Mouse (Mus musculus) ES-E14 (cell line): Measurements from ENCODE around the gene BC003965. TPM values are rescaled to one million over a fixed set of nuclear protein-coding genes. Genes with fewer than 3 reads are reported as not detected.
A peak's percentile ranks its signal among the peaks of the same experiment; 100 is the strongest.

Source experiments
- DNase-seq: peaks from one replicate; pipeline ENCODE4 v3.0.0-alpha.2; 2013; ENCODE audit warnings: low read depth, low spot score
- H3K27ac ChIP-seq: 2 replicates; pipeline ENCODE4 v1.5.1; 2012; ENCODE audit warnings: low read depth, mild to moderate bottlenecking, low read length, moderate library complexity, mixed read lengths; ENCODE audit not compliant: poor library complexity, insufficient read depth, severe bottlenecking
- H3K36me3 ChIP-seq: 2 replicates; pipeline ENCODE4 v1.6.1; 2012; ENCODE audit warnings: mild to moderate bottlenecking, low read length, moderate library complexity, mixed read lengths; ENCODE audit not compliant: control insufficient read depth, poor library complexity, insufficient read depth, severe bottlenecking
- H3K4me1 ChIP-seq, 2 experiments: fragments of 150-350 bp in 1 of 2; sonication (generic) in 1 of 2; 2 replicates each; pipeline ENCODE4 v1.6.1; 2012; ENCODE audit warnings: low read length in 2 of 2, mild to moderate bottlenecking in 1 of 2, mixed read lengths in 1 of 2; ENCODE audit not compliant: control insufficient read depth in 2 of 2, insufficient read depth in 2 of 2, poor library complexity in 1 of 2
- H3K4me3 ChIP-seq, 2 experiments: fragments of 150-350 bp in 1 of 2; sonication (generic) in 1 of 2; 2 replicates each; pipeline ENCODE4 v1.5.1; 2012; ENCODE audit warnings: low read length in 2 of 2, low read depth in 1 of 2, mild to moderate bottlenecking in 1 of 2, mixed read lengths in 1 of 2; ENCODE audit not compliant: insufficient read depth in 1 of 2, poor library complexity in 1 of 2, severe bottlenecking in 1 of 2
- H3K9ac ChIP-seq: 2 replicates; pipeline ENCODE4 v1.6.1; 2012; ENCODE audit warnings: low read depth, mild to moderate bottlenecking, low read length, mixed read lengths; ENCODE audit not compliant: poor library complexity, insufficient read depth, severe bottlenecking
- H3K9me3 ChIP-seq: fragments of 150-350 bp; sonication (generic); 2 replicates; pipeline ENCODE4 v1.6.1; 2012; ENCODE audit warnings: low read depth, mild to moderate bottlenecking, low read length; ENCODE audit not compliant: control insufficient read depth, insufficient read depth
- CHD2 ChIP-seq: IDR thresholded peaks from 2 replicates; pipeline ENCODE4 v1.6.1; 2014; ENCODE audit warnings: mild to moderate bottlenecking, low read depth, low read length, inconsistent platforms
- HCFC1 ChIP-seq: IDR thresholded peaks from 2 replicates; pipeline ENCODE4 v1.6.1; 2012; ENCODE audit warnings: low read length, inconsistent platforms, borderline replicate concordance; ENCODE audit not compliant: insufficient read depth
- MAFK ChIP-seq: IDR thresholded peaks from 2 replicates; pipeline ENCODE4 v1.6.1; 2014; ENCODE audit warnings: mild to moderate bottlenecking, low read depth, low read length, inconsistent platforms; ENCODE audit not compliant: insufficient read depth
- ZC3H11A ChIP-seq: IDR thresholded peaks from 2 replicates; pipeline ENCODE4 v1.6.1; 2012; ENCODE audit warnings: low read depth, mild to moderate bottlenecking, inconsistent platforms, low read length, borderline replicate concordance
- ZNF384 ChIP-seq: IDR thresholded peaks from 2 replicates; pipeline ENCODE4 v1.6.1; 2012; ENCODE audit warnings: low read depth, low read length, inconsistent platforms
- in situ Hi-C, 2 experiments: fragments of 600-800 bp; cut with MboI; formaldehyde crosslinking; loops; one replicate each; pipeline ENCODE4 v1.15.1; 2025; ENCODE audit warnings: low sequenced_read_pairs in 2 of 2, inconsistent platforms in 1 of 2; ENCODE audit not compliant: unreplicated experiment in 2 of 2
- total RNA-seq: library from RNA; depleted of rRNA; stranded (reverse); fragments of 300-350 nt; gene quantifications from 2 replicates; pipeline ENCODE4 v1.2.3, GENCODE M21; 2012; rRNA removed

The BC003965 gene
- total RNA-seq, result 22.8 and 25.5 TPM in 2 replicates

GRCm38 (mm10) chr17:25184129-25184691, at the start of gene BC003965:
TSS of gene BC003965 (plus strand) at chr17:25184554.
- no peaks in the 10 kb centered on the region; a peak in 1 of 4 replicates for H3K4me1 ChIP-seq
- H3K27ac ChIP-seq, result peak within 1 kb of the TSS; percentile 70
- H3K9me3 ChIP-seq, result no peaks in the 10 kb centered on the region
- H3K4me3 ChIP-seq, result peak within 1 kb of the TSS; percentile 81 to 86
- peak within 1 kb of the TSS; percentile 88 for H3K9ac ChIP-seq
- TF ChIP-seq ZC3H11A (no peak), CHD2 (no peak), MAFK (no peak), HCFC1 (peak; percentile 98)
- in situ Hi-C loops, result no loop called here
- DNase-seq, result peak; percentile 97
- 0 out of 2 replicates have a peak, but pooled peaks cover 2% of the 10 kb centered on the region for H3K36me3 ChIP-seq

- in situ Hi-C loops, result no loop called here
- no peaks in the 10 kb centered on the region for H3K4me1 ChIP-seq
These were observed 48.7 kb upstream of the BC003965 start for GRCm38 (mm10) chr17:25135622-25136021.

GRCm38 (mm10) chr17:25138803-25139202, 45.6 kb upstream of the BC003965 start:
- Histone ChIP-seq H3K4me1 (no peaks in the 10 kb centered on the region), H3K9me3 (no peaks in the 10 kb centered on the region), H3K4me3 (no peak overlapping the region), H3K36me3 (peaks cover 10% of the 10 kb centered on the region; the same call in 1 of the 2 replicates), H3K9ac (no peak overlapping the region), H3K27ac (no peak overlapping the region)
- in situ Hi-C loops, result no loop called here
- DNase-seq, result no peak
- TF ChIP-seq MAFK (no peak), ZC3H11A (no peak), CHD2 (no peak), HCFC1 (no peak), ZNF384 (no peak)

More at GRCm38 (mm10) chr17:25135622-25136021, 48.7 kb upstream of the BC003965 start:
- Histone ChIP-seq H3K36me3 (peaks cover 7% of the 10 kb centered on the region; the same call in 1 of the 2 replicates), H3K9me3 (no peaks in the 10 kb centered on the region), H3K4me3 (no peak overlapping the region), H3K27ac (no peak overlapping the region), H3K9ac (no peak overlapping the region)
- TF ChIP-seq ZC3H11A (no peak), CHD2 (no peak), ZNF384 (no peak), MAFK (no peak), HCFC1 (no peak)
- no peak for DNase-seq

- in situ Hi-C loops, result no loop called here
These were observed 44.4 kb upstream of the BC003965 start for GRCm38 (mm10) chr17:25139960-25140359.

GRCm38 (mm10) chr17:25162161-25162560, 22.2 kb upstream of the BC003965 start, which contains the start of gene Ccdc154:
TSS of gene Ccdc154 (plus strand) at chr17:25162461.
- in situ Hi-C loops, result no loop called here
- Histone ChIP-seq H3K9ac (no peak within 1 kb of the TSS), H3K36me3 (peaks cover 11% of the 10 kb centered on the region), H3K9me3 (no peaks in the 10 kb centered on the region), H3K27ac (no peak within 1 kb of the TSS), H3K4me1 (no peaks in the 10 kb centered on the region; a peak in 1 of 4 replicates), H3K4me3 (no peak within 1 kb of the TSS)
- no peak for DNase-seq
- no peak for TF ChIP-seq CHD2
- TF ChIP-seq ZC3H11A, result no peak
- no peak for TF ChIP-seq MAFK
- no peak for TF ChIP-seq ZNF384
- no peak for TF ChIP-seq HCFC1

More at GRCm38 (mm10) chr17:25139960-25140359, 44.4 kb upstream of the BC003965 start:
- TF ChIP-seq ZNF384, result no peak
- no peak for TF ChIP-seq CHD2
- TF ChIP-seq HCFC1, result no peak
- TF ChIP-seq ZC3H11A, result no peak
- TF ChIP-seq MAFK, result no peak
- Histone ChIP-seq H3K4me1 (no peaks in the 10 kb centered on the region), H3K4me3 (no peak overlapping the region), H3K27ac (no peak overlapping the region), H3K9me3 (no peaks in the 10 kb centered on the region), H3K36me3 (peaks cover 10% of the 10 kb centered on the region; the same call in 1 of the 2 replicates), H3K9ac (no peak overlapping the region)
- DNase-seq, result peak; percentile 27
